Mouse (Mus musculus) spleen, postnatal 36 days (tissue): ENCODE results near the gene Bpifc.
"Not testable (repeated sequence)": the region's sequence is repeated elsewhere in the genome, so short reads cannot be mapped to it uniquely, and the experiment has no call there.

ENCODE experiments used
- DNase-seq, 2 experiments: peaks; one replicate each; pipeline ENCODE4 v3.0.0; 2022; ENCODE audit warnings: low spot score in 2 of 2, mixed read lengths in 1 of 2

Bpifc gene

GRCm38 (mm10) chr10:86011781-86012180 is at the start of gene Bpifc:
Gene Bpifc (minus strand): TSS chr10:86011895.
- no peak for DNase-seq

DNA sequence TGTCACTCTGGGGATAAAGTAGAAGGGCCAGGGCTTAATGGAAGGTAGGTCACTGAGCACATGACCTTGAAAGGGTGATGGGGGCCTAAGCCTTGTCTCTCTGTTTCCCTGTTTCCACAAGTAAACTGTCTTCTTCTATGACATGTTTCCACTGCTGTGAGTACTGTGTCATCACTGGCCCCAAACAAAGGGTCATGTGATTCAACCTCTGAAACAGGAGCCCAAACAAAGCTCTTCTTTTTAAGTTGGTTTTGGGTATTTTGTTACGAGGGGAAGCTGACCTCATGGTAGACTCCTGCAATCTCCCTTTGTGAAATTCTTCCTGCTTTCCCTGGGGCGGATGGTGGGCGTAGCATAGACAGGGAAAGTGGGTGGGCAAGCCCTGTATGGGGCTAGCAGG is 48.6 kb upstream of the Bpifc start:
- DNase-seq: no peak

DNA sequence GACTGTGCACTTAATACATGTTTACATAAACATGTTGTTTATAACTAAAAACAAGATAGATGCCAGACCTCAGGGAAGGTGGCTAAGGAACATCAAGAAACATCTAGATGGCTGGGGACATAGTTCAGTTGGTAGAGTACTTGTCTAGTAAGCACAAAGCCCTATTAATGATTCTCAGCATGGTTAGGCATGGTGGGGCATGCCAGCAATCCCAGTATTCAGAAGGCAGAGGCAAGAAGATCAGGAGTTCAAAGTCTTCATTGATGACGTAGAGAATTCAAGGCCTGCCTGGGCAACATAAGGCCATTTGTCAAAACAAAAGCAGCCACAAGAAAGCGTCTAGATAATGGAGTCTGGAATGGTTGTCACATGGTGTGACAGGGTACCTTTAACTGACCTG is 46.0 kb upstream of the Bpifc start:
- DNase-seq: no peak

DNA sequence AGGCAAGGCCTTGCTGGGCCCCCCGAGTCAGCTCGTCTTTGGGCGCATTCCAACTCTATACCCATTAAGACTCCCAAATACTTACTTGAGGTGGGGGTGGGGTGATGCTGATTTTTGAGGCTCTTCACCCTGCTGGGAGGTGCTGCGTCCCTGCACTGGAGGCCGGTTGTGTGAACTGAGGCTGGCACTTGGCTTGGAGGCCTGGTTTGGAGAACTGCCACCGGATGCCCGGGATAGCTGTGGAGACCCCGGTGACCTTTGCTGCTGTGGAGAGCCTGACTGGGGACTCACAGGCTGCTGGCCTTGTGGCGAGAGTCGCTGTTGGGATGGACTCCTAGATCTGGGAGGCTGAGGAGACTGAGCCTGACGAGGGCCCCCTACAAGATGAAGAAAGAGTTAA is 45.6 kb upstream of the Bpifc start:
- no peak for DNase-seq

GRCm38 (mm10) chr10:86056297-86056903 is 44.7 kb upstream of the Bpifc start:
- no peak for DNase-seq

DNA sequence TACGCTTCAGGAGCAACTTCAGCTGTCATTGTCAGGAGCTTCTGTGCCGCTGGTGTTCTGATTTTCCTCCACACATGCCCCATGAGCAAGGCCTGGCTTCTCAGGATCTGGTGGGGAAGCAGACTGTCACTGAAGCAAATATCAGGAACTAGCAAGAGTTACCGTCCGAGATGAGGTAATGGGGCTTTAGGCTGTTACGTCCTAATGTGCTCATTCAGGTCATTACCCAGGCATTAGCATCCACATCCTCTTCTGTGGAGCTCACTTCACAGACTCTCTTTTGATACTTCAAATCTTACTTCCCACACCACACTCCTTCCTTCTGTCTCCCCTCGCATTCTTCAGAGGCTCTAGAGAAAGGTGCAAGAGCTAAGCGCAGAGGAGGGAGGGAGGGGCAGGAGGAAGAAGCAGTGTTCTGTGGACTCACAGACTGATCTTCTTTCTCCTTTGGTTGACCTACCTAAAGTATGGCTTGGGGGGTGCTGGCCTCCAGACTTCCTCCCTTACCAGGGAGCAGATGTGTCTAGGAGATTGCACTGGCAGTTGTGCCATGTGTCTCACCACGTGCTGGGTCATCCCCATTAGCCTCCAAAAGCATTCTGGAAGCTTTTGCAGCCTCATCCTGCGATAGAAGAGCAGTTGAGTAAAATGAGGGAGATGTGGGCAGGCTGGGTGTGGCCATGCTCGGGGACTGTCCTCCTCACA is 41.3 kb upstream of the Bpifc start:
- no peak for DNase-seq

GRCm38 (mm10) chr10:86050522-86050921 is 38.8 kb upstream of the Bpifc start:
- DNase-seq: no peak

GRCm38 (mm10) chr10:86047786-86048185 is 36.1 kb upstream of the Bpifc start:
- DNase-seq: no peak

DNA sequence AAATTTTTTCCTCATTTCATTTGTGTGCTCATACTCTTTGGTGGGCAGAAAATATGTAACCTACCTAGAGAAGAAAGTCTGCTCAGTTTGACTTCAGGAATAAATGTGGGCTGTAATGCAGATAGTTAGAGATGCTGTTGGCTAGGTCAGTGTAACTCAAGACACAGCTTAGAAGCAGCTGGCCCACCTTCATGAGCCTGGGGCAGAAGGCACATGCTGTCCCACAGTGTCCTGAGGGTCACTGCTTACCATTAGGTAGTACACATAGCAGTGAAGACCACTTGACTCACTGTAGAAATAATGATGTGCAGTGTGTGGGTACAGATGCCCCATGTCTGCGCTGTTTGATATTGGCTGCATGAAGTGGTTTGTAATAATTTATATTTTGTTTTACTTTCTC is 34.7 kb upstream of the Bpifc start:
- no peak for DNase-seq

GRCm38 (mm10) chr10:86044066-86044465 is 32.4 kb upstream of the Bpifc start:
- DNase-seq: no peak

GRCm38 (mm10) chr10:86043651-86044050 is 32.0 kb upstream of the Bpifc start:
- no peak for DNase-seq

DNA sequence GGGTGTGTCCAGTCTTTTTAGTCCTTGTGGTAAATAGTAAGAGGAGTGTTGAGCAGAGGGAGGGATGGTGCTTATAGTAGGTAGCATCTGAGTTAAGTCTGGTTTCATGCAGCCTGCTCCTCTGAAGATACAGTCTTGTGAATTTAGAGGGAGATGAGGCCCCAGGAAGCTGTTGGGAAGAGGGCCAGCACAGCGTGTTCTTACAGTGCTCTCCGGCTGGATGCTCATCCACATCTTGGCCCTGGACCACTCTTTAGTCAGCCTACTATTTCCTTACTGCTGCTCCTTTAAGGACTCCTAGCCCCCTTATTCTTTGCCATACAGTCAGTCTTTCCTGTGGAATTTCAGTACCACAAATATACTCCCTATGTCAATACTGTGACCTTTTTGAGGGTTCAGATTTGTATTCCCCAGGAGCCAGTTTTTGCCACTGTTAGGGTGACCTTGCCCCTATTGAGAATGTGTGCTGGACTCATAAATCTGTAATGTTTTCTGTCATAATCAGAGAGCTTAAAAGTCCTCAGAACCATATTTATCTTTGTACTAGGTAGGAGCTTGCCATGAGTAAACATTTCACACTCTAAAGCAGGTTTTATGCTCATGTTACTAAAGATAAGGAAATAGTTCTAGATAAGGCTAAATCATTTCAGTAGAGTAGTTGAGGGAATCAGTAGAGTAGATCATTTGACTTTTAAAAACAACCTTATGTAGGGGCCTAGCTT is 22.5 kb upstream of the Bpifc start:
- no peak for DNase-seq

GRCm38 (mm10) chr10:86032517-86032916 is 20.8 kb upstream of the Bpifc start:
- no peak for DNase-seq

- DNase-seq: no peak
Observed at GRCm38 (mm10) chr10:86030743-86031142, 19.0 kb upstream of the Bpifc start.

DNA sequence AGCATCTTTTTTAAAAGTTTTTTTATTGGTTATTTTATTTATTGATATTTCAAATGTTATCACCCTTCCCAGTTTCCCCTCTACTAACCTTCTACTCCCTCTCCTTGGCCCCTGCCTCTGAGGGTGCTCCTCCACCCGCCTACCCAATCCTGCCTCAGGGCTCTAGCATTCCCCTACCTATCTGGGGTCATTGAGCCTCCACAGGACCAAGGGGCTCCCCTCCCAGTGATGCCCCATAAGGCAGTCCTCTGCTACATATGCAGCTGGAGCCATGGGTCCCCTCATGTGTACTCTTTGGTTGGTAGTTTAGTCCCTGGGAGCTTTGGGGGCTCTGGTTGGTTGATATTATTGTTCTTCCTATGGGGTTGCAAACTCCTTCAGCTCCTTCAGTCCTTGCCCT is 15.1 kb upstream of the Bpifc start:
- DNase-seq: not testable (repeated sequence)

- DNase-seq: peak; percentile 28 to 65
Observed at GRCm38 (mm10) chr10:86026354-86026753, 14.7 kb upstream of the Bpifc start.

- no peak for DNase-seq
Observed at GRCm38 (mm10) chr10:86025906-86026305, 14.2 kb upstream of the Bpifc start.

DNA sequence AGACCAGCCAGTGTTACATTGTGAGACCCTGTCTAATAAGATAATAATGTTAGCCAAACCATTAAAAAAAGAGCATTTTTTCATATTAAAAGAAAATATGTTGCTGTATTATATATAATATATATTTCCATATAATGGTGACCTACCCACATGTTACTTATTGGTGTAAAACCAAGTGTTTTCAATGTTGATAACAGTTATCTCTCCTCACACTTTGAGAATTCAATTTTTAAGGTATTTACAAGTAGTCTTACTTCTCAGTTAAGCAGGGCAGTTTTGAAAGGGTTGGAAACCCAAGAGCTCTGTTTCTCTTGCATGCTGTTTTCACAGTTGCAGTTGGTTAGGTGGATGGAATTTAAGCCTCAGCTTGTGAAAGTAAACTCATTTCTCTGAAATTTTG is 11.5 kb upstream of the Bpifc start:
- no peak for DNase-seq

- no peak for DNase-seq
Observed at GRCm38 (mm10) chr10:86022474-86022816, 10.8 kb upstream of the Bpifc start.

- peak; percentile 80 to 84 for DNase-seq
Observed at GRCm38 (mm10) chr10:86021749-86022473, 10.2 kb upstream of the Bpifc start, which contains the start of gene Fbxo7. Gene Fbxo7 (plus strand): TSS chr10:86021972.

DNA sequence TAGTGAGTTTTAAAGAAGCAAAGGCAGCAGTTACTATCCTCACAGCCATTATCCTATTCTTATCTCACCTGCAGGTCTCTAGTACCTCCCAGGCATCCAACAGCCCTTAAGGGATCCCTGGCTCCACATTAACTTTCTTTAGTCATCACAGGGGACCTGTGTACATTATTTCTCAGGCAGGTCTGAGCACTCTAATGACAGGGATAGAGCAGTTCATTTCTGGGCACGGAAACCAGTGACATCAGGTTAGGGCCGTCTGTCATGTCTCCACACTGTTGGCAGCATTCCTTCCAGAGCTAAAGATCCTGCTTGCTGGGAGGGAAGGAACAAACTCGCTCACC is 9.7 kb upstream of the Bpifc start:
- DNase-seq: no peak

DNA sequence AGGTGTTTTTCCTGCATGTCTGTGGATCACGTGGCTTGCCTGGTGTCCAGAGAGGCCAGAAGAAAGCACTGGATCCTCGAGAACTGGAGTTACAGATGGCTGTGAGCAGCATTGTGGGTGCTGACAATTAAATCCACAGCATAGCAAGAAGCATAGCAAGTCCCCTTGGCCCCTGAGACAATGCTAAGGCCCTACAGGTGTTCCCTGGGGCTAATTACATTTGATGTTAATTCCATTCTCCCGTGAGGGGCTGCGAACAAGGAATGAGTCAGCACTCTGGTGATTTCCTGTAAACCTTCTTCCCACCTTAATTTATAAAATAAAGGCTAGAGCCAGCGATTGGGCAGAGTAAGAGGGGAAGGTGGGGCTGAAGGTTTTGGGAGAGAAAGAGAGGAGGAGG is 7.1 kb upstream of the Bpifc start:
- DNase-seq: no peak

- DNase-seq: no peak
Observed at GRCm38 (mm10) chr10:86017781-86018180, 6.1 kb upstream of the Bpifc start.
